Mouse (Mus musculus) cerebellum, adult 9-11 months (tissue): ENCODE results near the gene Amd2.

ENCODE experiments used
- DNase-seq: peaks from one replicate; pipeline ENCODE4 v3.0.0; 2022

Amd2 gene

GRCm38 (mm10) chr10:35711792-35712191 lies at the start of gene Amd2:
TSS of gene Amd2 (minus strand) at chr10:35711892.
- no peak for DNase-seq

GRCm38 (mm10) chr10:35761280-35761679 lies 49.6 kb upstream of the Amd2 start:
- no peak for DNase-seq

DNA sequence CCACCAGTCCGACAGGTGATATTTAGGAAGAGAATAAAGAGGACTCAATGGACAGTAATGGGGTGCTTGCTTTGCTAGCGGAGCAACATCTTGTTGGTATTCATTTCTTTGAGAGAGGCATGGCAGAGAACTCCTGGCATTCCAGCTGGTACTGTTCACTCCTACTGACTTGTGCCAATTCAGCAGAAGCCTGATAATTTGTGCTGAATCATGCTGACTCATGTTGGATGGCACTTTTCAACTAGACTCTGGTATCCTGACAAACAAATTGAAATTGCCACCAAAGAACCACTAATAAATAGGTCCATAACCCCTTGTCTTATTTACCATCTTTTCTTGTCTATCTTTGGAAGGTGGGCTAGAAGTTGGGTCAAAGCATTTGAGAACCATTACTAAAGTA lies 25.9 kb upstream of the Amd2 start:
- no peak for DNase-seq

DNA sequence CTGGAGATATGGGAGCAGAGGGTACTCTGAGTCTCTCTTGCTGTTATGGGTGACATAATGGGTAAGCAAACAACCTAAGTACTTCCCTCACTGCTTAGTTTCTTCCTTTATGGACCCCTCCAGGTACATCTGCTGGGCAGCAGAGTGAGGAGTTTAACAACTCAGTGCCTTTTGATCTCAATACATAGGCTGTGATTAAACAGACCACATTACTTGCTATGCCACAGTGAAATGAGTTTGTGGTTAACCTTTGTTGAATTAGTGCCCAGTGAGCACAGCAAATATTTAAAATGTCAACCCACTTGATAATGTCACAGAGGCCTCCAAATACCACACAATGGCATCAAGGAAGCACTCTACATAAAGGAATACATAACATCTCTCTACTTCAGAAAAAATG lies 2.6 kb upstream of the Amd2 start:
- DNase-seq: no peak
